Mouse (Mus musculus) cerebellum, postnatal 14 days (tissue): ENCODE results near the gene Dicer1.
"Not testable (repeated sequence)": the region's sequence is repeated elsewhere in the genome, so short reads cannot be mapped to it uniquely, and the experiment has no call there.

Experiments used
- DNase-seq, 2 experiments: peaks; one replicate each; pipeline ENCODE4 v3.0.0; 2021; ENCODE audit warnings: mixed read lengths in 2 of 2

Gene Dicer1

DNA sequence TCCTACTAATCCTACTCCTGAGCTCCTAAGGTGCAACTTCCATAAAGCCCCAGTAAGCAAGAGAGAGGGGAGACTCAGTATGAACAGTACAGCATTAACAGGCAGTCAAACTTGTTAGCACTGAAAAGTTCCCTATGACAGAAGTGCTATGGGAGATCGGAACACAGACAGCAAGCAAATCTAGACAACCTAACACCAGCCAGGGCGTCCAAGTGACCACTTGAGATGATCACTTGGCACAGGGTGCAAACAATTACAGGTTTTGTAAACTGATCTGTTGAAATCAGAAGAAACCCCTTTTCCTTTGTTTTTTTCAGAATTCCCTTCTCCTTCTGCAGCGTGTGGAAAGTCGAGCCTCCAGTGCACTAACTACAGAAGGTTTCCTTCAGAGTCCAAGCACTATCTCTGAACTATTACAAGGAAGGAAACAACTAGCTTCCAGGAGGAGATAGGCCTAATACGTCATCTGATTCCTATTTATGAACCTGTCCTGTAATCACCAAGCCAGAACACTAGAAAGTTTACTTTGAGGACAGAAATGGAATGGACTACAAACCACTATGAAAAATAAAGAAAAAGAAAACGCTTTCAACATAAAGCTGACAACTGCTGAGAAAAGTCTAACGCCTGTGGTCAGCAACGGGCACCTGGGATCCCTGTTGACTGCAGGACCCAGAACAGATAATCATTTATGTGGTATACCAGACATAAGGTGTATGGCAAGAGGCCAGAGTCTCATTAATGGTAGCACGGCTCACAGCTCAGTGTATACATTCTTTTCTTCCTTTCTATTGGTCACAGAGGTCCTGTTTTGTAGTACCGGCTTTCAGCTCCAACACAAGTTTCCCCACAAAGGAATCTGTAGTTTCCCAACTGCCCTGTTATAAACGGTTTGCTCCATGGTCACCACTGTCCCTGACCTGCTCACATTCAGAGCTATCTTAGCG, 10.6 kb downstream of the Dicer1 start:
- no peak for DNase-seq

DNA sequence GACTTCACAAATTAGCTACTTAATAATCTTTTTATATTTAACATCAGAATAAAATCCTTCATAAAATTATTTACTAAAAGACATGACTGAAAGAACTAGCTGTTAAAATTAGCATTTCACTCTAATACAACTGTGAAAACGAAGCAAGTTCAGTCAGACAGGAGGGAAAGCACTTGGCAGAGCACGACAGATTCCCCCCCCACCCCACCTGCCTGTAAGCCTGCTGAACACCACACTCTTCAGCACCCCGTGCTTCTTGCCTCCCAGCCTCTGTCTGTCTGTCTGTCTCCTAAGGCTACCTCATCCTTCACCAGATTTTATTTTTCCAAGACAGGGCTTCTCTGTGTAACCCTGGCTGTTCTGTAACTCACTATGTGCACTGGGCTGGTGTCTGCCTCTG, 12.8 kb downstream of the Dicer1 start:
- DNase-seq, result peak; percentile 30 to 32

DNA sequence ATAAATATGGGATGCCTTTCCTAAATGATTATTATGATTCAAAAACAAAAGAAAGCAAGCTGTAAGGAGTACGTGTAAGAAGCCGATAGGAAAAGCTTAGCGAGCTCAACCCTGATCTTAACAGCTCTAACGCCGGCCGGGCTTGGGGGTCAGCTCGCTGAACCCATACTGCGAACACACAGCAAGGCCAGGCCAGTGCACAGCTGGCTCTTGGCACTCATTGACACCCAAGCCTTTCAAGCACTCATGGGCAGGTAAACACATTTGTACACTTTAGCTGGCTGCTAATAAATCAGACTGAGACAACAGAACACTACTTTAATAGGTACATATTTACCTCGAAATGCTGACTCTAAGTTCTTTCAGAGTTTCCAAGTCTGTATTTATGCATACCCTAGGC, 13.3 kb downstream of the Dicer1 start:
- peak in 1 of 2 experiments; percentile 30 for DNase-seq

DNA sequence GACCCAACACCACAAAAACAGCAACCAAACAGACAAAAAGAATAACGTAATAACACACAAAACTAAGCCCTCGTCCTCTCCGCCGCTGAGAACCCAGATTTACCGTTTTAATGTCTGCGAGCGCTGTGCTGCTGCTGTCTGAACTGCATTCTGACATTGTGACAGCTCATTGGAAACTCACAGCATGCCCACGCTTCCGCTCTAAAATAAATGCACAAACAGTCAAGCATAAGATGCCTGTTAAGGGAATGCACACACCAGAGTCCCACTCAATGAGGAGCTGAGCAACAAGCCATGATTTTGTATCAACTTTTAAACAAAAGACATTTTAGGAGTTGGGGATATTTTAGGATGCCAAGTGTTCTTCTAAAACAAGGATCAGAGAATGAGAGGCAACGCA, 14.1 kb downstream of the Dicer1 start:
- no peak for DNase-seq

DNA sequence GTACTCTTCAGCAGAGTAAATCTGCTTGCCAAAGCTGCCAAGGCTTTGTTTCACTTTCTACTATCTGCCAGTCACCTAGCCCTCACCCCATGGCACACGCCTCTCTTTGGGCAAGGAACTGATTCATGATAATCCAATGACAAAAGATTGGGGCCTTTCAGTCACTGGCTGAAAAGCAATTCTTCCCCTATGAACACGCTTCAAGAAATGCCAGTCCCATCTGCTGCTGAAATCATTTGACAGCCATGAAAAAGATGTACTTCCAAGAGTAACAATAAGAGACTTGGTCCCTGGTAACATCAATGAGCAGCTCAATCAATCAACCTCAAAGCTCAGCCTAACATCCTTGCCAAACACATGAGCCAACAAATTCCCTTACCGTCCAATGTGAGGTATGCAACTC, 15.8 kb downstream of the Dicer1 start:
- no peak for DNase-seq

DNA sequence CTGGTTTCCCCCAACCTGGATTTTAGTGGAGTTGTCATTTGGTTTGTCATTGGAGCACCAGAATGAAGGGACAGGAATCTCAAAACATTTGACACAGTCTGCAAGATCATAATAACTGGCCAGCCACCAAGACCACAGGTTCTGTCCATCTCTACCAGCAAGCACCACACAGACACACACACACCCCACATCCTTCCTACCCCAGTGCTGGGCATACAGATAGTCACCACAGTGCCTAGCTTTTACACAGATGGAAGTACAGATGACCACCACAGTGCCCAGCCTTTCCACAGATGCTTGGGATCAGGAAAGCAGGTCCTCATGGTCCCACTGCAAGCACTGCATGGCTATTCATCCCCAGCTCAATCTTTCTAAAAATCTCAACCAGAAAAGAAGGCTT, 18.6 kb downstream of the Dicer1 start:
- DNase-seq, result no peak

DNA sequence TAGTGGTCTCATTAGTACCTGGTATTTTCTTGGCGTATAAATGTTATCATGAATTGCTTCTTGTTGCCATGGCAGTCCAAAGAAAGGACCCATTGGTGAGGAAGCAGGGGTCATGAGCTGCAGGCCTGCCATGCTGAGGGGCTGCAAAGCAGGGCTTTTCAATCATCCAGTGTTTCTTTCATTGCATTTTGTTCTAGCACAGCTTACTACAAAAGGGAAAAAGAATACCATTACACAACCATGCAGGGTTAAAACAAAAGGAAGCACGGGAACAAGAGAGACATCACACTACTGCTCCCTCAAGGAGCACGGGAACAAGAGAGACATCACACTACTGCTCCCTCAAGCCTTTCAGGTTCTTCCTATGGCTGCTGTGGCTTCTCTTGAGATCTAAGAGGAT, 20.0 kb downstream of the Dicer1 start:
- no peak for DNase-seq

DNA sequence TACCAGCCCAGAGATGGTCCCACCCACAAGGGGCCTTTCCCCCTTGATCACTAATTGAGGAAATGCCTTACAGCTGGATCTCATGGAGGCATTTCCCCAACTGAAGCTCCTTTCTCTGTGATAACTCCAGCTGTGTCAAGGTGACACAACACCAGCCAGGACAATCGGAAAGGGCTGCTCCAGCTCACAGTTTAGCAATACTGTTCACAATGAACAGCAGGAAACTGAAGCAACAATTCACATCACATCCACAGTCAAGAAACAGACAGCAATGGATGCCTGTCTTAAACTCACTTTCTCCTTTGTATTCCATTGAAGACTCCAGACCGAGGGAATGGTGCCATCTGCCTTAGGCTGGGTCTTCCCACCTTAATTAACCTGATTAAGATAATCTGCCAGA, 25.3 kb downstream of the Dicer1 start:
- DNase-seq, result not testable (repeated sequence)

DNA sequence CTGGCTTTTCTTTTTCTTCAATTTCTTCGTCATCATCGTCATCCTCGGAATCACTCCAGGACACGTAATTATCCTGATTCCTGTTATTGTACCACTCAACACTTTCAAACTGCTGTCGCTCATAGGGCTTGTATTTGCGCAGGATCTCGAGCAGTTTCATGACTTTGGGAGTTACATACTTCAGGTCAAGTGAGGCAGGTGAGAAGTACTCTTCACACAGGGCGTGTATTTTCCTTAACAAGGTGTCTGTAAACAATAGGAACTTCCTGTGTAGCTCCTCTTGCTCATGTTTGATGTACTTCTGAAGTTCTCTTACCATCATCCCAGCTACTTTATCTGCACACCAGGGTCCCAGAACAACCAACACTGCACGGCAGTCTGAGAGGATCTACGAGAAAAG, 29.7 kb downstream of the Dicer1 start:
- DNase-seq, result no peak

DNA sequence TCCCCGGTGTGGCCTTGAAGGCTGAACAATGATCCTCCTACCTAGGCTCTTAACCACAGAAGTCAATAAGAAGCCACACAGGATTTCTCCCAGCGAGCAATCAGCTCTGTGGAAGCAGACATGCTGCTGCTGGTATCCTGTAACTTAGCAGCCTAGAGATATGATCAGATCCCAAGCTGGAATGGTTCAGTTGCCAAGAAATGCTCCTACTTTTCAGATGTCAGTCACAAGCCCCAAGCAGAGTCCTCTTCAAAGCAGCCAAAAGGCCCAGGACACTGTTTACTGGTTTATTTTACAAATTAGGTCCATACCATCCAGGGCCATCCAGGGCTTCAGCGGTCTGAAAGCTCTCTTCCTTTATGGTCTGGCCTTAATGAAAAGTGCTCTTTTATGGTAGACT, 30.7 kb downstream of the Dicer1 start:
- no peak for DNase-seq

DNA sequence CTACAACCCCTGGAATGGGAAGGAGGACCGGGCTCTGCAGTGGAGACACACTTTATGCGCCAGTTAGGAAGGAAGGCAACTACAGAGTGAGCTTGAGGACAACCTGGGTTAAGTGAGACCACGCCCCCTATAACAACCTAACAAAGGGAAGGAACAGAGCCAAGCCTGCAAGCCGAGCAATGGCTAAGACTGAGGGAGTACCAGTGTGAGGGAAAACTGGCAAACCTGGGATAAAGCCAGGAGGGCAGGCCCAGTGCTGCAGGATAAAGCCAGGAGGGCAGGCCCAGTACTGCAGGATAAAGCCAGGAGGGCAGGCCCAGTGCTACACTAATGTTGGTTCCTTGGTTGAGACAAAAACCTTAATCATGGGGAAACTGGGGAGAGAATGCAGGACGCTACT, 32.8 kb downstream of the Dicer1 start:
- DNase-seq, result peak in 1 of 2 experiments; percentile 41

DNA sequence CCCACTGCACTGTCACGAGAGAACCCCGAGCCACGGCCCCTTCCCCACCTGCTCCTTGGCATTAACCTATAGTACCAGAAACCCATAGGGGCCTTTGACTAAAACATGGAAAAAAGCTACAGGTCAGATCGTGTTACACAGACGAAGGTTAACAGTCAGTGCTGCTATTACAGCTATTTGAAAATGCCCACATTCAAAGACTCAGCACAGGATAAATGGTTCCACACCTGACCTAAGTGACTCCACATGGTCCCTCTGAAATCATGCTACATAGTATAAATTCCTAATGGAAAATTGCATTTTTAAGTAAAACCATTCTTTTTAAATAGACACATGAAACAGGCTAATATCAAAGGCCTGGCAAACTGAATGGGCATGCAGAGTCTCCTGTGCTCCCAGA, 35.3 kb downstream of the Dicer1 start:
- no peak for DNase-seq

DNA sequence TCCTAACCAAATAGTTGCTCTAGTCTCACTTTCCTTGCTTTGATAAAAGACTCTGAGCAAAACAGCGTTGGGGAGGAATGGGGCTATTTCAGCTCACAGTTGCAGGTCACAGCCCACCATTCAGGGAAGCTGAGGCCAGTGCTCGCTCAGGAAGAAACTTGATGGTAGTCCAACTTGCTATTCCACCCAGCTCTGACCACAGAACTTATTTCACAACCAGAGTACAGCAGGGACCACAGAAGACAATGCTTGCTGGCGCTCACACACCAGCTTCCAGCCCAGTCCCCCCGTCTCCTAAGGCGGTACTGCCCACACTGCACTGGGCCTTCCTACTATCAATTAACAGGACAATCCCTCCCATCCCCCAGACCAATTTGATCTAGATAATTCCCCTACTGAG, 36.3 kb downstream of the Dicer1 start:
- no peak for DNase-seq

DNA sequence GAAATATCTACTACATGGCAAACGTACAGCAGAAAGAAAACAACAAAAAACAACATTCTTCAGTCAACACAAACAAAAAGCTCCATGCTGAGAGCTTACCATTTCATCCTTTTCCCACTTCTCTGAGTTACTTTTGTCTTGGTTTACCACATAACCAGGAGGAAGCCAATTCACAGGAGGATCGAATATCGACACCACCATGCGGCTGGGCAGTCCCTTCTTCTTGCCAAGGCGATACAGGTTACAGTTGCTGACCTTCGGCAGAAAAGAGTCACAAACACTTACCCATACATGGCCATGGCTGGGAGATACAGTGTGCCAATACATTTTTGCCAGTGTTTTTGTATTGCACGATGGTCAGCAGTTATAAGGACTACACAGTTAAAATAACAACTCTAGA, 51.5 kb downstream of the Dicer1 start:
- DNase-seq, result no peak

DNA sequence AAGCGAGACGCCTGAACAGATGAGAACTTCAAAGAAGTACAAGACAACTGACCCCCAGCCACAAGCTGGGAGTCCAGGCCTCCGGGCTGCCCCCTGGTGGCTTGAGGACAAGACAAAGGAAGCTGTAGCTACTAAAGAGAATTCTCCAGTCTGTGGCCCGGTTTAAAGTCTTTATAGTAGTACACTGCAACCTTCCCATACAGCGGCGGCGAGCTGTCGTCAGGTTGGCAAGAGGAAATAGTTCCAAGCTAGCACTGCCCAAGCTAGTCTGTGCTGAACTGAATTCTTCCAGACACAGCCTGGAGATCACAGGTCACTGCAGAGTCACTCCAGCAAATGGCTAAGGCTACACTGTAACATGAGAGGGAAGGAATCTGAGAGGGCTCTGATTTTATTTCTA, 52.0 kb downstream of the Dicer1 start:
- DNase-seq, result peak; percentile 72 to 84

DNA sequence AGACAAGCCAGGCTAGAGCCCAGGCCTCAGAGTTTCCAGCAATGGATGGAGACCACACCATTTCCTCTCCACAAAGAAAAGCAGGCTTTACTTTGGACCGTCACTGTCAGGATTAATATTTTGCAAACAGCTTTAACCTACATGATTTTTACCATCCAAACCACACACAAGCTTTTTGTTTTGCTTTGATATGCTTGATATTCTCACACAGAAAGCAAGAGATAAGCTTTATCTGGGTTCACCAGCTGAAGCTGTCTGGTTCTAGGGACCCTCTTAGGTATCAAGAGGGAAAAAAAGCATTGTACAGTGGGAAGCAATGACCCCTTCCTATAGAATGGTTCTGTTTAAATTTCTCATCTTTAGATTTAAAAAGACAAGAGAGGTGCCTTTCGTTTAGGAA, 56.2 kb downstream of the Dicer1 start:
- no peak for DNase-seq

DNA sequence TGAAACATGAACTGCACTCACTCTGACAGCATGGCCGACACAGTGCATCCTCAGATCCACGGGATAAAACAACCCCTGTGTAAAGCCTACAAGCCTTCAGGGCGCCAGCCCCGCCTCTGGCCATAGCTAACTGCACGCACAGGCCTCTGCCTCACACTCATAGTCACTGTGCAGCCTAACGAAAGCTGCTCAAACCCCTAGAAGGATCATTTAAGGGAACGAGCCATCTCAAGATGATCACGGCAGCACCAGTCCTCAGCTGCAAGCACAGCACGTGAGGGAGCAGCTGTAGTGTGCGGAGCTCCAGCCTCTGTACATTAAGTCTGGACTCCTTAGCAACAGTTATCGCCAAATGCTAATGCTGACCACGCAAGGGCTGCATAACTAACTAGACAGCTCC, 58.9 kb downstream of the Dicer1 start:
- DNase-seq, result no peak

DNA sequence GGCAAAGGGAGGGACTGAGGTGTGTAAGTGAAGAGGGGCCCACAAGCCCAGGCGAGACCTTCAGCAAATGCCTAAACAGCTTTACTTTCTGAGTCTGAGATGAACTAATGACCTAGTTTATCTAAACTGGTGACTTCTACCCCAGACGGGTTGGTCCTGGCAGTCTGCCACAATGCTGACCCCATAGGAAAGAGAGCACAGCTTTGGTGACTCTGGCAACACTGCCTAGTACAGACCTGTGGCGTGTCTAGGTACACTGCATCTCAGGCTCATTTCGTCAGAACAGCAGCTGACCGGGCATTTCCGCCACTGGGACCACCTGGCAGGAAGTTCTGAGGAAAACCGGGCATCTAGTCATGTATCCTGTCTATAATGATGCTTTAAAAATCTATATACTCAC, 61.3 kb downstream of the Dicer1 start:
- peak in 1 of 2 experiments; percentile 25 for DNase-seq

DNA sequence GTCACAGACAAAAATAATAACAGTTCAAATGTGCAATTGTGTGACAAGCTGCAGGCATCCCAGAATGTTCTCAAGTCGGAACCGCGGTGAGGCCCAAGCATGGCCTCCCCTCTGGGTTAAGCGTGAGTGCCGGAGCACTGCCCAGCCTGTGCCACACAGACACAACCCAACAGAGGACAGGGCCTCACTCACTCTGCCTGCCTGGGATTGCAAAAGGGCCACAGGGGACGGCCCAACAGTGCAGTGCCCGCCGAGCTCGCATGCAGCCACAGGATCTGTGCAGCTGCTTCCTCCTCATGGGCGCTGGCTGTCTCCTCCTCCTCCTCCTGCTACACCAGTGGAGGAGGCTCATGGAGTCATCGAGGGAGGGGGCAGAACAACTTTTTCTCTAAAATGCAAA, 62.9 kb downstream of the Dicer1 start:
- no peak for DNase-seq

DNA sequence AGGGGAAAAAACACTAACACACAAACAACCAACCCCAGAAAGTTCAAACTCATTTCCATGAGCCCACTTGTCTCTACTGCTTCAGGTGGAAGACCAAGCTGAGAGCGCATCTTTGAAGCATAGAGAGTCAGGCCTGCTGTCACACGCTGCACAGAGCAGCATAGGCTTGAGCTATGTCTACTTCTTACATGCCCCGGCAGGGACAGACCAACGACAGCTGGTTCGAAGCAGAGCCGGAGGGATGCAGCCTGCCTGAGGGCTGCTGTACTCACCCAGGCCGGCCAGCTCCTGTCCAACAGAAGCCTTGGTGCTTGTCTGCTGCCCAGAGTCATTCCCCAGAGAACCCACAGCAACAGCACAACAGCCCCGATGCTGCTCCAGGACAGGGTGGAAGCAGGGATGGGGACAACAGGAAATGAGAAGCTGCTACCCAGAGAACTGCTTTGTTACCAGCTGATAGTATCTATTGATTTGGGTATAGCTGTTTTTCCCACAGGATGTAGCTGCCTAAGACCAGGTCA, 67.3 kb downstream of the Dicer1 start:
- DNase-seq, result no peak

DNA sequence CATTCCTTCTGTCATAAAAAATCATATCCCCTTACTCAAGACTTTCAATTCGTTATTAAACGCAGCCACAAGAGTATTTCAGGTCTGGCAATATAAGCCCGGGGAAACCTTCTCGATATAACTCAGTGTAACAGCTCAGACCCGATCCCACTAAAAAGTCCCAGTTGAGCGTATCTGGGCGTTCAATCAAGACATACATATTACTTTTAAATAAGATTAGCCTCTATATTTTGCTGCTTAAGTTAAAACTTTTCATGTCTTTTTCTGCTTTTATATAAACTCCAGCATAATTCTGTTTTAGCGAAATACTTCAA, 72.0 kb downstream of the Dicer1 start:
- no peak for DNase-seq

DNA sequence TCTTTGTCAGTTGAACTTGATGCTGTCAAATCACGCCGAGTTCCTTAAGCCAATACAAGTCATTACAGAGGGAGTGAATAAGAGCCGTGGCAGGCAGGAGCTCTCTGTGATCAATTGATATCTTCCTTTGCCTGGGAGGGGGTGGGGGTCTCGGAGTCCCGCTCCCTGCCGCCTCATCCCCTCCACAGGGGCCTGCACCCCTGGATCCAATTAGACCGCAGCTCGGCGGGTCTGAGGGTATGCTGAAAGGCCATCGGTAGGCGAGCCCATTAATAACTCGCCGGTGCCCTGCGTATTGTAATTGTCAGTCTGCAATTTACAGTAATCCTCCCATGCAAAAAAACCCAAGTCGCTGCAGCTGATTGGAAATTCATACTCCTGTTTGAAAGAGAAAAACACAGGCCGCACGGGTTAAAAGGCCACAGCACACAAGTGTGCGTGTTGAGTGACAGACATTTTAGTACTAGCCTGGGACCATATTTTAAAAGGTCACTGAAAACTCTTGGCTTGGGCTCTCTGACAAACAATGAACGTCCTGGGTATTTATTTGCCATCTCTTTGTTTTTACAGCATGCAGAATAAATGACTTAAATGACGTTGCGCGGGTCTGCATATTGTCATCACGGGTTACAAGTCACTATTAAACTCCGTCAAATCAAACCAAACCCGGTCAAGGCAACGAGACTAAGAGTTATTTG, 72.5 kb downstream of the Dicer1 start:
- DNase-seq, result no peak

DNA sequence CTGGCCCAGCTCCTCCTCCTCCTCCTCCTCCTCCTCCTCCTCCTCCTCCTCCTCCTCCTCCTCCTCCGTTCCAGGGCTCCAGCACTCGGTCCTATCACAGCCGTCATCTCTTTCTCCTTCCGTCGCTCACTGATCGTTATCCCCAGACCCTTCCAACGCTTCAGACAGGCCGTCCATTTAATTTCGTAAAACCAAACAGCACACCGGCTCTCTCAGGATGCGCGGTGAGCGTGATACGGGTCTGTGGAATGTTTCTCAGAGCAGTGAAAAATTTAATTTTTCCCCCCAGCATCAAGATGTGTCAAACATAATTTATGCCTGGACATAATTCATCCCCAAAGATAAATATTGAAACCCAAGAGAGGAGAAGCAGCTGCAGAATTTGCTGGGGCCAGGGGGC, 73.3 kb downstream of the Dicer1 start:
- DNase-seq, result no peak

DNA sequence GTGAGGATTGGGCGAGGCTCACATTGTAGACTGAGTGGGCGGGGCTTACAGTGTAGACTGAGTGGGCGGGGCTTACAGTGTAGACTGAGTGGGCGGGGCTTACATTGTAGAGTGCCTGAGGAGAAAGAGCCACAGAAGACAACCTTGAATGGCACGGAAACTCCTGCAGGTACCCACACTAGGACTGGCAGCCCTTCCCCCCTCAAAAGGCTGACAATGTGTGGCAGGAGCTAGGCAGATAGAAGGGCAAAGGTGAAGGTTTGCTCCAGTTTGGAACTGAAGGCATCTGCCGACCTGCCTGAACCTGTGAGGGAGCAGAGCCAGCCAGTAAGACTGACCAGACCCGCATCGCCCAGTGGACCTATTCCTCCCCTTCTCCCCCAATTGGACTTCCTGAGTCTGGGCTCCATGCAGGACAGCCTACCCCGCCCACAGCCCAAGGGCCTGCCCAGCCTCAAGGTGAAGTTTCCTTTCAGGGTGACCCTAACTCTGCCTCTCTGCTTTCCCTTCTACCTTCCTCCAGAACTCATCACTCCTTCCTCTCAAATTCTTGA, 74.3 kb downstream of the Dicer1 start:
- DNase-seq, result no peak
